Mouse (Mus musculus) lung, embryonic 14.5 days (tissue): ENCODE results near the gene Rapgef2. TPM values are rescaled to one million over a fixed set of nuclear protein-coding genes. Genes with fewer than 3 reads are reported as not detected.

Experiments used
- ATAC-seq: fragments of 200-750 bp; cut with Nextera tagmentation; 2 replicates; pipeline ENCODE4 v1.8.0; 2017; ENCODE audit warnings: mild to moderate bottlenecking, moderate TSS enrichment, moderate library complexity; ENCODE audit not compliant: insufficient read depth
- DNase-seq: peaks from one replicate; pipeline ENCODE4 v3.0.0-alpha.2; 2015
- H3K27ac ChIP-seq: fragments of 300-500 bp; sonication (generic); 2 replicates; pipeline ENCODE4 v1.5.1; 2014; ENCODE audit warnings: low read depth, mild to moderate bottlenecking, moderate library complexity
- H3K27me3 ChIP-seq: fragments of 300-500 bp; sonication (generic); 2 replicates; pipeline ENCODE4 v1.6.1; 2014; ENCODE audit warnings: low read length, control low read depth; ENCODE audit not compliant: insufficient read depth
- H3K36me3 ChIP-seq: fragments of 300-500 bp; sonication (generic); 2 replicates; pipeline ENCODE4 v1.6.1; 2014; ENCODE audit warnings: control low read depth; ENCODE audit not compliant: insufficient read depth
- H3K4me1 ChIP-seq: fragments of 300-500 bp; sonication (generic); 2 replicates; pipeline ENCODE4 v1.6.1; 2014; ENCODE audit warnings: antibody characterized with exemption, control low read depth; ENCODE audit not compliant: insufficient read depth
- H3K4me2 ChIP-seq: fragments of 300-500 bp; sonication (generic); 2 replicates; pipeline ENCODE4 v1.6.1; 2014; ENCODE audit warnings: mild to moderate bottlenecking
- H3K4me3 ChIP-seq: fragments of 300-500 bp; sonication (generic); 2 replicates; pipeline ENCODE4 v1.5.1; 2014; ENCODE audit warnings: low read depth, low read length
- H3K9ac ChIP-seq: fragments of 300-500 bp; sonication (generic); 2 replicates; pipeline ENCODE4 v1.6.1; 2014
- H3K9me3 ChIP-seq: fragments of 300-500 bp; sonication (generic); 2 replicates; pipeline ENCODE4 v1.6.1; 2016; ENCODE audit warnings: low read depth, low read length, control low read depth
- CTCF ChIP-seq: IDR thresholded peaks from 2 replicates; pipeline ENCODE4 v1.5.1; 2016; ENCODE audit warnings: antibody characterized with exemption, low read depth
- WGBS: fragments of 180-500 bp; shearing (Covaris S2); extraction: QIAGEN DNeasy Blood & Tissue Kit; methylation state at CpG from one replicate; pipeline ENCODE4 v1.1.7; 2014; 5-methylcytosine and 5-hydroxymethylcytosine counted together
- polyA plus RNA-seq: library from polyadenylated mRNA; unstranded; fragments of >200 nt; fragmentation: Nextera tagmentation; extraction: Ambion mirVana; gene quantifications from 2 replicates; pipeline ENCODE4 v1.2.1, GENCODE M21; 2014

Rapgef2 gene
- polyA plus RNA-seq, 1 experiment from 2014 or later = 10.1 TPM

GRCm38 (mm10) chr3:79161834-79162401 lies 124.4 kb downstream of the Rapgef2 start:
- no peaks in the 10 kb centered on the region for H3K27me3 ChIP-seq

GRCm38 (mm10) chr3:79161093-79161723 lies 125.1 kb downstream of the Rapgef2 start:
- Histone ChIP-seq H3K9ac (no peak overlapping the region), H3K9me3 (no peaks in the 10 kb centered on the region), H3K4me2 (peak overlapping the region; percentile 40), H3K27me3 (no peaks in the 10 kb centered on the region), H3K27ac (peak overlapping the region; percentile 65), H3K36me3 (no peaks in the 10 kb centered on the region), H3K4me1 (peaks cover 6% of the 10 kb centered on the region; the same call in 1 of the 2 replicates), H3K4me3 (no peak overlapping the region)
- peak; percentile 71 for DNase-seq
- peak; percentile 80 for ATAC-seq
- WGBS = 28% methylated on average over 6 of the region's 6 CpGs
- no peak for TF ChIP-seq CTCF

More at GRCm38 (mm10) chr3:79161834-79162401, 124.4 kb downstream of the Rapgef2 start:
- Histone ChIP-seq H3K9me3 (no peaks in the 10 kb centered on the region), H3K4me2 (peak overlapping the region; percentile 40), H3K4me1 (peaks cover 6% of the 10 kb centered on the region; the same call in 1 of the 2 replicates), H3K27ac (peak overlapping the region; percentile 43; the same call in 1 of the 2 replicates), H3K4me3 (no peak overlapping the region), H3K36me3 (no peaks in the 10 kb centered on the region), H3K9ac (no peak overlapping the region)
- WGBS = 36% methylated on average over 6 of the region's 6 CpGs
- ATAC-seq (peak; percentile 35; the same call in 1 of the 2 replicates), DNase-seq (no peak)
- TF ChIP-seq CTCF = no peak

- no peak for TF ChIP-seq CTCF
- Histone ChIP-seq H3K4me3 (no peak overlapping the region), H3K4me1 (peaks cover 6% of the 10 kb centered on the region; the same call in 1 of the 2 replicates), H3K27ac (no peak overlapping the region), H3K27me3 (no peaks in the 10 kb centered on the region), H3K36me3 (no peaks in the 10 kb centered on the region), H3K9ac (no peak overlapping the region), H3K4me2 (no peak overlapping the region), H3K9me3 (no peaks in the 10 kb centered on the region)
- ATAC-seq = no peak
- DNase-seq = no peak
Observed at GRCm38 (mm10) chr3:79158254-79158653, 128.1 kb downstream of the Rapgef2 start.

- TF ChIP-seq CTCF = no peak
- DNase-seq (peak; percentile 51), ATAC-seq (no peak; the same call in 1 of the 2 replicates)
- H3K4me3 ChIP-seq = no peak overlapping the region
- H3K4me1 ChIP-seq = no peaks in the 10 kb centered on the region
- no peak overlapping the region for H3K4me2 ChIP-seq
- H3K27ac ChIP-seq = peak overlapping the region; percentile 6; the same call in 1 of the 2 replicates
- 65% methylated on average over 5 of the region's 5 CpGs for WGBS
- no peaks in the 10 kb centered on the region for H3K9me3 ChIP-seq
- no peaks in the 10 kb centered on the region for H3K27me3 ChIP-seq
- no peaks in the 10 kb centered on the region for H3K36me3 ChIP-seq
- no peak overlapping the region for H3K9ac ChIP-seq
Observed at GRCm38 (mm10) chr3:79153039-79153487, 133.3 kb downstream of the Rapgef2 start.

- DNase-seq (peak; percentile 54), ATAC-seq (peak; percentile 53)
- WGBS = 17% methylated on average over 10 of the region's 10 CpGs
- Histone ChIP-seq H3K9ac (0 out of 2 replicates have a peak overlapping the region, but pooled peaks have one; percentile 25), H3K36me3 (no peaks in the 10 kb centered on the region), H3K27me3 (no peaks in the 10 kb centered on the region), H3K4me2 (peak overlapping the region; percentile 47), H3K9me3 (no peaks in the 10 kb centered on the region), H3K27ac (peak overlapping the region; percentile 58; the same call in 1 of the 2 replicates), H3K4me1 (peaks cover 12% of the 10 kb centered on the region), H3K4me3 (no peak overlapping the region)
- TF ChIP-seq CTCF = no peak
Observed at GRCm38 (mm10) chr3:79145407-79146055, 140.8 kb downstream of the Rapgef2 start.

- Histone ChIP-seq H3K4me2 (peak overlapping the region; percentile 47), H3K27ac (peak overlapping the region; percentile 58; the same call in 1 of the 2 replicates), H3K4me1 (peaks cover 12% of the 10 kb centered on the region), H3K4me3 (no peak overlapping the region), H3K36me3 (no peaks in the 10 kb centered on the region), H3K27me3 (no peaks in the 10 kb centered on the region), H3K9ac (peak overlapping the region; percentile 25), H3K9me3 (no peaks in the 10 kb centered on the region)
- ATAC-seq (no peak), DNase-seq (no peak)
- 29% methylated on average over 13 of the region's 13 CpGs for WGBS
- TF ChIP-seq CTCF = no peak
Observed at GRCm38 (mm10) chr3:79144672-79145406, 141.5 kb downstream of the Rapgef2 start.
